Mouse (Mus musculus): ENCODE results near the gene Gm10318. TPM values are rescaled to one million over a fixed set of nuclear protein-coding genes. Genes with fewer than 3 reads are reported as not detected.

The Gm10318 gene
- polyA plus RNA-seq, 1 experiment, result not detected

DNA sequence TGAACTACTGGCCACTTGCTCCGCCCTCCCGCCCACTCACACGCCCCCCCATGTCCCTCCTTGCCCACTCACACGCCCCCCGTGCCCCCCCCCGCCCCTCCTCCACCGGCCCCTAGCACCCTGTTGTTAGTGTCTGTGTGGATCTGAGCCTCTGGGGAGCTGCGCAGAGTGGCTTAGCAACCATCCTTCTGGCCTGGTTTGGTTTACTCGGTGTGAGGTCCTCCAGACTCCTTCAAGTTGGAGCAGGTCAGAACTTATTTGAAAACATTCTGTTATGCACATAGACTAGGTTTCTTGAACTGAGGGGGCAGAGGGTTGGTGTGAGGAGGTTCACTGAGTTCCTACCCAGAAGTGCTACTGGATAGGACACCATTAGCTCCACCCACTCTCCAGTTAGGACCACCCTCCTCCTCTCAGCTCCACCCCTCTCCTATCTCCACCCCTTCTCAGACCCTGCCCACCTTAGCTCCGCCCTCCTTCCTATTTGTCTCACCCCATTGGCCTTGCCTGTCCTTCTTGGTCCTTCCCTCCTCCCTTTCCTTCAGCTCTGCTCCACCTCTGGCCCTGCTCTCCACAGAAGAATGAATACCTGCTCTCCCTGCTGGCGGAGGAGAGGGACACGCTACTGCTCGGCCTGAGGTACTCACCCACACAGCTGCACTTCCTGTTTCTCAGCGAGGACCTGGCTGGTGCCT, 11.6 kb downstream of the Gm10318 start:
- Histone ChIP-seq H3K4me3 (no peak overlapping the region), H3K4me2 (ENCODE audit: low read depth) (no peak overlapping the region), H3K79me2 (ENCODE audit: control insufficient read depth, insufficient read depth) (no peaks in the 10 kb centered on the region), H3K36me3 (ENCODE audit: control insufficient read depth, insufficient read depth) (no peaks in the 10 kb centered on the region), H3ac (ENCODE audit: control insufficient read depth, insufficient read length) (no peak overlapping the region), H3K27me3 (ENCODE audit: control insufficient read depth, insufficient read depth, insufficient read length) (peaks cover 7% of the 10 kb centered on the region)
- no peak for TF ChIP-seq SRF (IDR thresholded peaks at IDR 0.05; ENCODE audit: control insufficient read depth, insufficient read length, low read depth)
- TF ChIP-seq POLR2A (IDR thresholded peaks at IDR 0.05; ENCODE audit: insufficient read length, low read depth), result no peak
- no peak for TF ChIP-seq E2F4 (IDR thresholded peaks at IDR 0.05; ENCODE audit: insufficient read depth)
- TF ChIP-seq TCF3 (IDR thresholded peaks at IDR 0.05; ENCODE audit: insufficient read length, low read depth), result no peak
- no peak for TF ChIP-seq POLR2AphosphoS2 (IDR thresholded peaks at IDR 0.05; ENCODE audit: insufficient read length, low read depth)
- no peak for TF ChIP-seq MAX (IDR thresholded peaks at IDR 0.05; ENCODE audit: low read depth)
- no peak for TF ChIP-seq USF1 (IDR thresholded peaks at IDR 0.05; ENCODE audit: low read depth)
- TF ChIP-seq MYOD1 (IDR thresholded peaks at IDR 0.05; ENCODE audit: control insufficient read depth in 1 of 3, insufficient read length in 2 of 3, low read depth in 2 of 3), result no peak

DNA sequence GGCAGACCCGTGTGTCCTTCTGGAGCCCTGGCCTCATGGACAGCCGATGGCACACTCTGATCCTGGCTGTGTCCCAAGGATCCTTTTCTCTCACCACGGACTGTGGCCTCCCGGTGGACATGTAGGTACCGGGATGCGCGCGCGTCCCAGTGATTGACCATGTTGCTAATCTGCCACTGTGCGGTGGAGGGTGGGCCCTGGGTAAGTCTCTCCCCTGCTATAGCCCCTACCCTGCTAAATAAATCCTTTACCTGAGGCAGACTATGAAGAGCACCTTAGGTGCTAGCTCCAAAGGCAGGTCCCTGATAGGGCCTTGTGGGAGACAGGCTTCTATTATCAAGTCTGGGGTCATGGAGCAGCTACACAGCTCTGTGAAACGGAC, 12.1 kb downstream of the Gm10318 start:
- TF ChIP-seq E2F4 (IDR thresholded peaks at IDR 0.05; ENCODE audit: insufficient read depth), result no peak
- no peak for TF ChIP-seq POLR2A (IDR thresholded peaks at IDR 0.05; ENCODE audit: insufficient read length, low read depth)
- no peak for TF ChIP-seq SRF (IDR thresholded peaks at IDR 0.05; ENCODE audit: control insufficient read depth, insufficient read length, low read depth)
- no peak for TF ChIP-seq MYOG (IDR thresholded peaks at IDR 0.05; ENCODE audit: control insufficient read depth in 1 of 3, insufficient read depth in 1 of 3, insufficient read length in 2 of 3, low read depth in 2 of 3)
- TF ChIP-seq TCF12 (IDR thresholded peaks at IDR 0.05; ENCODE audit: insufficient read depth, poor library complexity, severe bottlenecking), result no peak
- TF ChIP-seq USF1 (IDR thresholded peaks at IDR 0.05; ENCODE audit: low read depth), result no peak
- no peak for TF ChIP-seq POLR2AphosphoS2 (IDR thresholded peaks at IDR 0.05; ENCODE audit: insufficient read length, low read depth)
- TF ChIP-seq REST (IDR thresholded peaks at IDR 0.05; ENCODE audit: insufficient read depth, insufficient read length), result no peak
- TF ChIP-seq CEBPB (IDR thresholded peaks at IDR 0.05; ENCODE audit: insufficient read depth, poor library complexity, severe bottlenecking), result no peak
- no peak for TF ChIP-seq MYOD1 (IDR thresholded peaks at IDR 0.05; ENCODE audit: control insufficient read depth in 1 of 3, insufficient read length in 2 of 3, low read depth in 2 of 3)
- no peak for TF ChIP-seq TCF3 (IDR thresholded peaks at IDR 0.05; ENCODE audit: insufficient read length, low read depth)
- no peak for TF ChIP-seq MAX (IDR thresholded peaks at IDR 0.05; ENCODE audit: low read depth)
- no peak overlapping the region for H3ac ChIP-seq (ENCODE audit: control insufficient read depth, insufficient read length)
- H3K27me3 ChIP-seq (ENCODE audit: control insufficient read depth, insufficient read depth, insufficient read length), result peaks cover 7% of the 10 kb centered on the region
- H3K4me3 ChIP-seq, result no peak overlapping the region
- no peaks in the 10 kb centered on the region for H3K79me2 ChIP-seq (ENCODE audit: control insufficient read depth, insufficient read depth)
- H3K36me3 ChIP-seq (ENCODE audit: control insufficient read depth, insufficient read depth), result no peaks in the 10 kb centered on the region
- H3K4me2 ChIP-seq (ENCODE audit: low read depth), result no peak overlapping the region

DNA sequence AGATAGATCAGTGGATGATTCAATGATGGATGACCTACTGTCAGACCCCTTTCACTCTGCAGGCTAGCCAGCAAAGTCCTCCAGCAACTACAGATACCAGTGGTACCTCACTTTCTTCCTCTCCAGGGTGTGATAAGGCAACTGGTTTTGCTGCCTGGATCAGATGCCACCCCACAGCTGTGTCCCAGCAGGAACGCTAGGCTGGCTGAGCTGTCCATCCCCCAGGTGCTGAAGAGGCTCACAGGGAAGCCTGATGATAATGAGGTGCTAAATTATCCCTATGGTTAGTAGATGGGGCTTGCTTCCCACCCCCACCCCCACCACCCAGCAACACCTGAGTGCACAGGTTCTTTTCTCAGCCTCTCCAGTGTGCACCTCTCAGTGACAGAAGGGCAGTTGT, 14.9 kb downstream of the Gm10318 start:
- Histone ChIP-seq H3K4me3 (no peak overlapping the region), H3K36me3 (ENCODE audit: control insufficient read depth, insufficient read depth) (no peaks in the 10 kb centered on the region), H3K79me2 (ENCODE audit: control insufficient read depth, insufficient read depth) (no peaks in the 10 kb centered on the region), H3ac (ENCODE audit: control insufficient read depth, insufficient read length) (no peak overlapping the region), H3K4me2 (ENCODE audit: low read depth) (no peak overlapping the region), H3K27me3 (ENCODE audit: control insufficient read depth, insufficient read depth, insufficient read length) (no peaks in the 10 kb centered on the region)
- TF ChIP-seq MYOD1 (IDR thresholded peaks at IDR 0.05; ENCODE audit: control insufficient read depth in 1 of 3, insufficient read length in 2 of 3, low read depth in 2 of 3) (no peak), MYOG (IDR thresholded peaks at IDR 0.05; ENCODE audit: control insufficient read depth in 1 of 3, insufficient read depth in 1 of 3, insufficient read length in 2 of 3, low read depth in 2 of 3) (peak in 1 of 3 experiments; percentile 22), REST (IDR thresholded peaks at IDR 0.05; ENCODE audit: insufficient read depth, insufficient read length) (peak; percentile 82), SRF (IDR thresholded peaks at IDR 0.05; ENCODE audit: control insufficient read depth, insufficient read length, low read depth) (no peak)

DNA sequence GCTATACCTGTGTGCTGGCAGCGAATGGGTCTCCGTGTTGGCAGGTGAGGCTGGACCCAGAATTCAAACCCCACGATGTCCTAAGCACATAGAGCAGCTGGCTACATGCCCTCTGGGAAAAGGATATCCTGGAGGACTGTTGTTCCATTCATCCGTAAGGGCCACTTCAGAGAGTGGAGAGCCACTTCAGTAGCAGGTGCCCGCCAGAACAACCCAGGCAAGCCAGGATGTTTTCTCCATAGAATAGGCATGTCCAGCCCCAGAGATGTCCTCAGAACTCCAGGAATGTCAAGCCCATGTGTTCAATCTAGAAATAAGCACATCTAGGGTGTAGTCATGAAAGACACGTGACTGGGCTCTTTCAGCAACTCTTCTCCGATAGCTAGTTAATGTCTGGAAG, 17.0 kb downstream of the Gm10318 start:
- no peak overlapping the region for H3ac ChIP-seq (ENCODE audit: control insufficient read depth, insufficient read length)
- no peak overlapping the region for H3K4me2 ChIP-seq (ENCODE audit: low read depth)
- no peaks in the 10 kb centered on the region for H3K27me3 ChIP-seq (ENCODE audit: control insufficient read depth, insufficient read depth, insufficient read length)
- H3K79me2 ChIP-seq (ENCODE audit: control insufficient read depth, insufficient read depth), result no peaks in the 10 kb centered on the region
- H3K36me3 ChIP-seq (ENCODE audit: control insufficient read depth, insufficient read depth), result no peaks in the 10 kb centered on the region
- no peak overlapping the region for H3K4me3 ChIP-seq
- no peak for TF ChIP-seq E2F4 (IDR thresholded peaks at IDR 0.05; ENCODE audit: insufficient read depth)
- TF ChIP-seq TCF12 (IDR thresholded peaks at IDR 0.05; ENCODE audit: insufficient read depth, poor library complexity, severe bottlenecking), result no peak

DNA sequence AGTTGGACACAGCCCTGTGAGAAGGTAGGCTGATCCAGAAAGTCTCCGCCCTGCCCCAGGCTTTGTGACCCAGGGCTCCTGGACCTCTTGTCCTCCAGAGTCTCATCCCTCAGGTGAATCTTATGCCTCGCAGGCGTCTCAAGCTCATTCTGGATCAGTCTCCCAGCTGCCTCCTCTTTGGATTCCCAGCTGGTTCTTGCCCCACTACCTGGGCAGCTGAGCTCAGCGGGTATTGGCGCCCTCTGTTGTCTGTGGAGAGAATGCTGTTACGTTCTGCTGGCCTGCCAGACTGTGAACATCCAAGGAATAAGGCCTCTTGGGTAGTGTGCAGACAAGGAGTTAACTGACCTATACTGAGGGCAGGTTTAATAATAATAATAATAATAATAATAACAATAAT, 26.3 kb downstream of the Gm10318 start:
- TF ChIP-seq TCF12 (IDR thresholded peaks at IDR 0.05; ENCODE audit: insufficient read depth, poor library complexity, severe bottlenecking), result no peak
- TF ChIP-seq MYOD1 (IDR thresholded peaks at IDR 0.05; ENCODE audit: control insufficient read depth in 1 of 3, insufficient read length in 2 of 3, low read depth in 2 of 3), result no peak
- TF ChIP-seq POLR2A (IDR thresholded peaks at IDR 0.05; ENCODE audit: insufficient read length, low read depth), result no peak
- no peak for TF ChIP-seq E2F4 (IDR thresholded peaks at IDR 0.05; ENCODE audit: insufficient read depth)
- TF ChIP-seq USF1 (IDR thresholded peaks at IDR 0.05; ENCODE audit: low read depth), result no peak
- TF ChIP-seq POLR2AphosphoS2 (IDR thresholded peaks at IDR 0.05; ENCODE audit: insufficient read length, low read depth), result no peak
- no peak for TF ChIP-seq MAX (IDR thresholded peaks at IDR 0.05; ENCODE audit: low read depth)
- TF ChIP-seq REST (IDR thresholded peaks at IDR 0.05; ENCODE audit: insufficient read depth, insufficient read length), result no peak
- TF ChIP-seq MYOG (IDR thresholded peaks at IDR 0.05; ENCODE audit: control insufficient read depth in 1 of 3, insufficient read depth in 1 of 3, insufficient read length in 2 of 3, low read depth in 2 of 3), result no peak
- TF ChIP-seq SRF (IDR thresholded peaks at IDR 0.05; ENCODE audit: control insufficient read depth, insufficient read length, low read depth), result no peak
- no peak for TF ChIP-seq TCF3 (IDR thresholded peaks at IDR 0.05; ENCODE audit: insufficient read length, low read depth)
- no peak for TF ChIP-seq CEBPB (IDR thresholded peaks at IDR 0.05; ENCODE audit: insufficient read depth, poor library complexity, severe bottlenecking)
- Histone ChIP-seq H3K4me2 (ENCODE audit: low read depth) (no peak overlapping the region), H3K36me3 (ENCODE audit: control insufficient read depth, insufficient read depth) (no peaks in the 10 kb centered on the region), H3ac (ENCODE audit: control insufficient read depth, insufficient read length) (no peak overlapping the region), H3K79me2 (ENCODE audit: control insufficient read depth, insufficient read depth) (no peaks in the 10 kb centered on the region), H3K27me3 (ENCODE audit: control insufficient read depth, insufficient read depth, insufficient read length) (no peaks in the 10 kb centered on the region), H3K4me3 (no peak overlapping the region)
